Mouse (Mus musculus) kidney, postnatal 4 days (tissue): ENCODE measurements around the gene Cd3eap.

Experiments used
- DNase-seq, 2 experiments: peaks; one replicate each; pipeline ENCODE4 v3.0.0; 2021; ENCODE audit warnings: mixed read lengths in 2 of 2

Gene Cd3eap

GRCm38 (mm10) chr7:19306819-19307738, 52.2 kb downstream of the Cd3eap start:
- DNase-seq: no peak
